Mouse (Mus musculus) naive thymus-derived CD4-positive, alpha-beta T cell, adult 5 months (primary cell): ENCODE results near the gene Kdf1. TPM values are rescaled to one million over a fixed set of nuclear protein-coding genes. Genes with fewer than 3 reads are reported as not detected.

Experiments
- polyA plus RNA-seq: library from polyadenylated mRNA; unstranded; fragments of 100-300 nt; shearing (Covaris generic); gene quantifications from one replicate; pipeline ENCODE4 v1.2.1, GENCODE M21; 2017

The Kdf1 gene
- not detected for polyA plus RNA-seq

GRCm38 (mm10) chr4:133518601-133519368, at the start of gene Kdf1:
Gene Kdf1 (plus strand): TSS chr4:133518963.

GRCm38 (mm10) chr4:133479458-133480184, 39.1 kb upstream of the Kdf1 start, which contains the start of gene Tent5b:
Gene Tent5b (plus strand): TSS chr4:133480132.

GRCm38 (mm10) chr4:133498160-133498724, 20.5 kb upstream of the Kdf1 start, which contains the start of gene Trnp1:
Gene Trnp1 (minus strand): TSS chr4:133498550.

GRCm38 (mm10) chr4:133545272-133546231, 26.8 kb downstream of the Kdf1 start, which contains the start of gene Nudc:
Gene Nudc (minus strand): TSS chr4:133545996.

GRCm38 (mm10) chr4:133552768-133553447, 34.1 kb downstream of the Kdf1 start, which contains the start of gene Nr0b2:
Gene Nr0b2 (plus strand): TSS chr4:133553376.

GRCm38 (mm10) chr4:133574070-133574842, 55.5 kb downstream of the Kdf1 start, which contains the start of gene Gpatch3:
Gene Gpatch3 (plus strand): TSS chr4:133574745.

Other genes starting within 250 kb of the Kdf1 start
- gene Tmem222, start 241.2 kb upstream of the Kdf1 start, polyA plus RNA-seq = 64.7 TPM
- 7.5 TPM for gene Wdtc1, start 165.5 kb upstream of the Kdf1 start, polyA plus RNA-seq
- 25.3 TPM for gene Slc9a1, start 149.3 kb upstream of the Kdf1 start, polyA plus RNA-seq
- not detected for gene Tent5b, start 38.8 kb upstream of the Kdf1 start, polyA plus RNA-seq
- gene Trnp1, start 20.4 kb upstream of the Kdf1 start, polyA plus RNA-seq = 0.21 TPM
- 134 TPM for gene Nudc, start 27.0 kb downstream of the Kdf1 start, polyA plus RNA-seq
- not detected for gene Nr0b2, start 34.4 kb downstream of the Kdf1 start, polyA plus RNA-seq
- gene Gpatch3, start 55.8 kb downstream of the Kdf1 start, polyA plus RNA-seq = 26.4 TPM
- gene Gpn2, start 65.4 kb downstream of the Kdf1 start, polyA plus RNA-seq = 11.9 TPM
- 24.0 TPM for gene Sfn, start 83.2 kb downstream of the Kdf1 start, polyA plus RNA-seq
- 221 TPM for gene Zdhhc18, start 131.2 kb downstream of the Kdf1 start, polyA plus RNA-seq
- gene Pigv, start 153.7 kb downstream of the Kdf1 start, polyA plus RNA-seq = 16.9 TPM
- 64.5 TPM for gene Arid1a, start 237.8 kb downstream of the Kdf1 start, polyA plus RNA-seq